Mouse (Mus musculus) G1E (cell line): ENCODE results near the gene Efnb1.

Experiments
- CTCF ChIP-seq: IDR thresholded peaks from 2 replicates; pipeline ENCODE4 v1.5.1; 2012; ENCODE audit warnings: low read depth, low read length, inconsistent platforms, mixed read lengths
- GATA1 ChIP-seq: IDR thresholded peaks from 2 replicates; pipeline ENCODE4 v1.6.1; 2012; ENCODE audit warnings: borderline replicate concordance, low read length, inconsistent platforms, mixed read lengths

DNA sequence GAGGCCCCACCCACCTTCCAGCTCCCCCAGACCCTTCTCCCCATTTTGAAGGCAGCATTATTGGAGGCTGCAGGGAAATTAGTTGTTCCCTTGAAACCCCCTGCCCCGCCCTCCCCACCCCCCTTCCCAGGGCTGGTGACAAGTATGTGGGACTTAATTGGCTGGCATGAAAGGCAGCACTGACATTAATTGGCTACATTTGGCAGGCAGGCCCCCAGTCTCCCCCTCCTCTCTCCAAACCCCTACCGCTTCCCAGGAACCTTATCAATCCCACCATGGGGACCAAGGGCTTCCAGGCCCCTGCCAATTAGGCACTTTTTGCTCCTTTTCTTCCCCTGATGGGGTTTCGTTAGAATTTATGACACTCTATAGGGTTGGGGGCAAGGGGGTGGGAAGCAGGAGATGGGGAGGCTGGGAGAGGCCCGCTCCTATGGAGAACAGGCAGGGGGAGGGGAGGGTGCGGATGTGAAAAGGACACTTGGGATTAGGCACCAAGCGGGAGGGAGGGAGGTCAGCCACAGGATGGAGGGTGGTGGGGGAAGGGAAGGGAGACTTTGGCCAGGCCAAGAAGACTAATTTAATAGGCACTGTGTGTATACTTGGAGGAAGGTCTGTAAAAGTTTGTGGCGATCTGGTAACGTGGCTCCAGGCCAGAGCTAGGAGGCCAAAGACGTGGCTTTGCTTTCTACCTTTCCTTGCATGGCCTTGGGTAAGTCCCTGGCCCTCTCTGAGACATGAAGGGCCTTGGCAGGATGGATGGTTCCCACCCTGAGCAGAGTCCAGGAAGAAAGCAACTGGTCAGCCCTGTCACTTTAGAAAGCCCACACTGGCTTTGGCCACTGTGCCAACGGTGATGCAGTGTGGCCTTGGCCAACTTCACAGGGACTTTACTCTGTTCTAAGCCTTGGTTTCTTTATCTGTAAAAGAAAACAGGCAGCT, 50.8 kb downstream of the Efnb1 start:
- no peak for TF ChIP-seq CTCF
- TF ChIP-seq GATA1: no peak
